Mouse (Mus musculus) liver, postnatal 0 days (tissue): ENCODE results near the gene Fbxo36. TPM values are rescaled to one million over a fixed set of nuclear protein-coding genes. Genes with fewer than 3 reads are reported as not detected.

ENCODE experiments used
- ATAC-seq: fragments of 200-750 bp; cut with Nextera tagmentation; 2 replicates; pipeline ENCODE4 v1.8.0; 2017; ENCODE audit warnings: mild to moderate bottlenecking, moderate library complexity
- DNase-seq: peaks from one replicate; pipeline ENCODE4 v3.0.0-alpha.2; 2016
- H3K27ac ChIP-seq: fragments of 300-500 bp; sonication (generic); 2 replicates; pipeline ENCODE4 v1.5.1; 2014; ENCODE audit warnings: antibody characterized with exemption, moderate library complexity, mild to moderate bottlenecking, low read depth
- H3K27me3 ChIP-seq: fragments of 300-500 bp; sonication (generic); 2 replicates; pipeline ENCODE4 v1.6.1; 2014; ENCODE audit warnings: low read length, control low read depth, mixed read lengths; ENCODE audit not compliant: insufficient read depth
- H3K36me3 ChIP-seq: fragments of 300-500 bp; sonication (generic); replicated peaks from 2 replicates; pipeline ENCODE4 v1.6.1; 2014; ENCODE audit warnings: mild to moderate bottlenecking, control low read depth, low read length, moderate library complexity, mixed read lengths; ENCODE audit not compliant: insufficient read depth
- H3K4me1 ChIP-seq: fragments of 300-500 bp; sonication (generic); 2 replicates; pipeline ENCODE4 v1.6.1; 2014; ENCODE audit warnings: antibody characterized with exemption, mild to moderate bottlenecking, control low read depth; ENCODE audit not compliant: insufficient read depth
- H3K4me2 ChIP-seq: fragments of 300-500 bp; sonication (generic); 2 replicates; pipeline ENCODE4 v1.6.1; 2014; ENCODE audit warnings: low read depth, mild to moderate bottlenecking, low read length, moderate library complexity, mixed read lengths
- H3K4me3 ChIP-seq: fragments of 300-500 bp; sonication (generic); 2 replicates; pipeline ENCODE4 v1.5.1; 2014; ENCODE audit warnings: low read depth, low read length
- H3K9ac ChIP-seq: fragments of 300-500 bp; sonication (generic); replicated peaks from 2 replicates; pipeline ENCODE4 v1.6.1; 2014; ENCODE audit warnings: mild to moderate bottlenecking, moderate library complexity
- H3K9me3 ChIP-seq: fragments of 300-500 bp; sonication (generic); 2 replicates; pipeline ENCODE4 v1.6.1; 2016; ENCODE audit warnings: mild to moderate bottlenecking, control low read depth, low read length, mixed read lengths
- CTCF ChIP-seq: sonication (generic); IDR thresholded peaks from 2 replicates; pipeline ENCODE4 v1.5.1; 2016; ENCODE audit warnings: antibody characterized with exemption, low read depth
- EP300 ChIP-seq: IDR thresholded peaks from 2 replicates; pipeline ENCODE4 v1.6.1; 2016; ENCODE audit warnings: antibody characterized with exemption, low read depth, mild to moderate bottlenecking
- WGBS: fragments of 180-500 bp; shearing (Covaris S2); extraction: QIAGEN DNeasy Blood & Tissue Kit; methylation state at CpG from one replicate; pipeline ENCODE4 v1.1.7; 2014; ENCODE audit not compliant: insufficient replicate concordance; 5-methylcytosine and 5-hydroxymethylcytosine counted together
- polyA plus RNA-seq: library from polyadenylated mRNA; unstranded; fragments of >200 nt; fragmentation: Nextera tagmentation; extraction: Ambion mirVana; gene quantifications from 2 replicates; pipeline ENCODE4 v1.2.1, GENCODE M21; 2015

The Fbxo36 gene
- polyA plus RNA-seq, 1 experiment from 2014 or later = 16.4 TPM

DNA sequence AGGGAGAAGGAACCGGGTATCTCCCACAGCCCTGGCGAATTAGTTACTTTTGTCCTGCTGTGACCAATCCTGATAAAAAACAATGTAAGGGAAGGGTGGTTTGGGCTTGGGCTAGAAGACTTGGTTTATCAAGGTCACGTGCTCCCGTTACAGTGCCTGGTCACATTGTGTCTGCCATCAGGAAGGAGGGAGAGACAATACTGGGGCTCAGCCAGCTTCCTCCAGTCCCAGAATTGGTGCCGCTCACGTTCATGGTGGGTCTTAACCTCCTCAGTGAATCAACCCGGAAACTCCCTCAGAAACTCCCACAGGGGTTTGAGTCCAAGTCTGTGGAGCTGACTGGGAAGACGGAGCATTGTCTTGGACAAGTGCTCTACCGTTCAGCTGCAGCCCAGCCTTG is 86.0 kb downstream of the Fbxo36 start:
- Histone ChIP-seq H3K9ac (no peak overlapping the region), H3K27me3 (no peaks in the 10 kb centered on the region), H3K4me2 (no peak overlapping the region), H3K4me1 (no peaks in the 10 kb centered on the region), H3K9me3 (no peaks in the 10 kb centered on the region), H3K4me3 (no peak overlapping the region), H3K36me3 (no peaks in the 10 kb centered on the region), H3K27ac (no peak overlapping the region)
- DNase-seq (no peak), ATAC-seq (no peak)
- 64% methylated on average over 9 of the region's 9 CpGs for WGBS
- TF ChIP-seq CTCF (no peak), EP300 (no peak)

DNA sequence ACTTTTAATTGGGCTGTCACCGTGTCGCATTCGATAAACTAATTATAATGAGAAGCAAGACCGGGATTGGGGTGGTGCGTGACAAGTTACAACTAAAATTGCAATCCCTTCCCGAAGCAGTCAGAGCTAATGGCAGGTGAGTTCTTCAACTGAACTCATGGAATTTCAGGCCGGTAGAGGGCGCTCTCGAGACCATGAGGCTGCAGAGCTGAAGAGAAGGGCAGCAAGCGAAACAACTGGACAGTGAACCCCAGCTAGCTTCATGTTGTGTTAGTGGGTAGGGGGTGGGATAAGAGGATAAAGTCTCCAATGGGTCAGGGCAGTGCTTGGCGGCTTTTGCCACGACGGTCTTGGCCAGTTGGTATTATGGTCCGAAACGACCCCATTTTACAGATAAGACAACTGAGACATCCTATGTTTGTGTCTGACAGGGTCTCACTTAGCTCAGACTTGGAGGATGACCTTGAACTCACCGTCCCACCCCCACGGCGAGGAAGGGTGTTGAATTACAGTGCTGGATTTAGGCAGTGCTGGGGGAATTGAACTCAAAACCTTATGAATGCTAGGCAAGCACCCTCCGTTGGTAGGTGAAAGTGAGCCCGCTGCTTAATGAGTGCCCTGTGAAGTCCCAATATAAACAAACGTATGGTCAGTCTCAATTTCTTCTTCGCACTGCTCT is 94.0 kb downstream of the Fbxo36 start:
- no peak overlapping the region for H3K27ac ChIP-seq
- peak; percentile 76 for DNase-seq
- H3K4me1 ChIP-seq = peaks cover 7% of the 10 kb centered on the region
- peak overlapping the region; percentile 47 for H3K4me3 ChIP-seq
- H3K36me3 ChIP-seq = no peaks in the 10 kb centered on the region
- peaks cover 20% of the 10 kb centered on the region for H3K27me3 ChIP-seq
- ATAC-seq = no peak
- no peaks in the 10 kb centered on the region for H3K9me3 ChIP-seq
- TF ChIP-seq EP300 = no peak
- peak; percentile 74 for TF ChIP-seq CTCF
- 0 out of 2 replicates have a peak overlapping the region, but pooled peaks have one; percentile 16 for H3K9ac ChIP-seq
- 13% methylated on average over 22 of the region's 22 CpGs for WGBS
- peak overlapping the region; percentile 75 for H3K4me2 ChIP-seq

DNA sequence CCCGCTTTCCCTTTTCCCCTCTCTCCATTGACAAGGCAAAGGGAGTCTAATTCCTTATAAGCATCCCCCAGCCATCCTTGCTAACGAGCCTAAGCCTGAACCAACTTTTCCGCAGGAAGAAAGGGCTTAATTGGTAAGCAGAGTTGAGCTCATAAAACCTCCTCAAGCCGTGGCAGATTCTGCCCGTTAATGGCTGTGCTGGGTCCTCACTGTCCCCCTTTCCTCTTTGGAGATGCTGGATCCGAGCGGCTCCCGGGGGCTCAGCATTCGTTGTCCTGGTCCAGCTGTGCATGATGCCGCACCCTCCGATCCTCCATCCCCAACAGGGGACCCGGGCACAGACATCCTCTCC is 94.5 kb downstream of the Fbxo36 start:
- H3K4me2 ChIP-seq = peak overlapping the region; percentile 75
- H3K4me3 ChIP-seq = peak overlapping the region; percentile 47
- no peaks in the 10 kb centered on the region for H3K9me3 ChIP-seq
- peaks cover 20% of the 10 kb centered on the region for H3K27me3 ChIP-seq
- no peak for ATAC-seq
- under 1% methylated on average over 12 of the region's 12 CpGs for whole genome bisulfite sequencing
- TF ChIP-seq CTCF (no peak), EP300 (no peak)
- peak overlapping the region; percentile 16; the same call in 1 of the 2 replicates for H3K9ac ChIP-seq
- H3K4me1 ChIP-seq = peaks cover 7% of the 10 kb centered on the region
- DNase-seq = no peak
- H3K36me3 ChIP-seq = no peaks in the 10 kb centered on the region
- no peak overlapping the region for H3K27ac ChIP-seq

DNA sequence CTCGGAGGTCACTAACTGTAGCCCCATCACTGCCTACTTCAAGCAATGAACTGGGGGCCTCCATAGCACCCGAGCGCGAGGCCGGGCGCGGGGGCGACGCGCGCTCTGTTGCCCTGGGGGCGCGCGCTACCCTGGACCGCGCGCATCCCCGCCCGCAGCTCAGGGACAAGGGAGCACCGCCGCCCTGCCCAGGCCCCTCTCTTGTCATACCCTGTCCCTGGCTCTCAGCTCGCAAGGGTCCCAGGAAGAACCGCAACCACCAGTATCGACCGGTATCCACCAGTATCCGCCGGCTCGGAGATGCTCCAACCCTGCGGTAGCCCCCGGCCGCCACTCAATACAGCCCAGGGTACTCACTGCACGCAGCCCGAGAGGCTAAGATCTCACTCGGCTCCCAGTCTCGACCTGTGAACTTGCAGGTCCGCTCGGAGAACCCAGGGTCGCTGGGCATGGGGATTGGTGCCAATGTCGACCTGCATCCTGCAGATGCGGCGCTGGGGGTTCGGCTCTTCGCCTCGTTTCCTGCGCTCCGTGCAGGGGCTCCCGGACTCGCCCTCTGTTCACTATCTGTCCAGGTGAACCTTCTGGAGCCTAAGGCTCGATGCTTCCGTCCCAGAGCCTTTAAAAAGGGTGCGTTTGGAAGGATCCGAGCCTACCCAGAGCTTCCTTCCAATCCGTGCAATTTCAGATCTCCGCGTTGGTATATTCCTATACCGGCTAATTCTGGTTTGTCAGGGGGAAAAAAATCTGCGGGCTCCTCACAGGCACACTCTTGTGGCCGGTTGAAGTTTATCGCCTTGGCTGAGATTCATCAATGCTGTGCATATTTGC is 95.1 kb downstream of the Fbxo36 start, which contains the start of gene Slc16a14:
Gene Slc16a14 (minus strand): TSS at position 632 of the 831 bp plus-strand sequence.
- DNase-seq (peak; percentile 19), ATAC-seq (peak; percentile 33)
- Histone ChIP-seq H3K4me2 (peak within 1 kb of the TSS; percentile 75), H3K9me3 (no peaks in the 10 kb centered on the region), H3K9ac (peak within 1 kb of the TSS; percentile 16; the same call in 1 of the 2 replicates), H3K36me3 (no peaks in the 10 kb centered on the region), H3K4me1 (peaks cover 7% of the 10 kb centered on the region), H3K27me3 (peaks cover 20% of the 10 kb centered on the region), H3K27ac (peak within 1 kb of the TSS; percentile 34; the same call in 1 of the 2 replicates), H3K4me3 (peak within 1 kb of the TSS; percentile 47)
- WGBS = 1% methylated on average over 59 of the region's 59 CpGs
- TF ChIP-seq CTCF (peak; percentile 9; the same call in 1 of the 2 replicates), EP300 (no peak)

DNA sequence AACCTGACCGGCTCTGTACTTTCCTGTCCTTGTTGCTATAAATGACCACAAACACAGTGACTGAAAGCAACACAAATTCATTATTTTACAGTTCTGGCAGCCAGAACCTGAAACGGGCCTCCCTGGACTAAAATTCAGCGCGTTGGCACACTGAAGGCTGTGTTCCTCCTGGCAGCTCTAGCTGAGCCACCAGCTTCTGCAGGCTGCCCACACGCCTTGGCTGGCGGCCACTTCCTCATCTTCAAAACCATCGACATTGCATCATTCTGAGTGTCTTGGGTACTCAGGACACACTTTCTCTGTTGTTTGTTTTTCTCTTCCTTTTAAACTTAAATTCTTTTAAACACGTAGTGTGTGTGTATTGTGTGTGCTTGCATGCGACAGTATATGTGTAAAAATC is 96.0 kb downstream of the Fbxo36 start:
- H3K27ac ChIP-seq = peak overlapping the region; percentile 34; the same call in 1 of the 2 replicates
- no peak overlapping the region for H3K4me2 ChIP-seq
- DNase-seq = peak; percentile 52
- H3K4me3 ChIP-seq = no peak overlapping the region
- peak; percentile 45; the same call in 1 of the 2 replicates for ATAC-seq
- H3K9me3 ChIP-seq = no peaks in the 10 kb centered on the region
- H3K36me3 ChIP-seq = no peaks in the 10 kb centered on the region
- H3K27me3 ChIP-seq = peaks cover 20% of the 10 kb centered on the region
- H3K9ac ChIP-seq = no peak overlapping the region
- peaks cover 7% of the 10 kb centered on the region for H3K4me1 ChIP-seq
- 29% methylated on average over 9 of the region's 9 CpGs for WGBS
- TF ChIP-seq EP300 (no peak), CTCF (no peak)
